Mouse (Mus musculus) neural tube, embryonic 13.5 days (tissue): ENCODE results near the gene Mrpl14. TPM values are rescaled to one million over a fixed set of nuclear protein-coding genes. Genes with fewer than 3 reads are reported as not detected.

Experiments
- ATAC-seq: fragments of 200-750 bp; cut with Nextera tagmentation; 2 replicates; pipeline ENCODE4 v1.8.0; 2017; ENCODE audit warnings: low read depth, mild to moderate bottlenecking, moderate TSS enrichment, moderate library complexity
- H3K27ac ChIP-seq: fragments of 300-500 bp; sonication (generic); replicated peaks from 2 replicates; pipeline ENCODE4 v1.5.1; 2015; ENCODE audit warnings: moderate library complexity, mild to moderate bottlenecking, inconsistent platforms
- H3K27me3 ChIP-seq: fragments of 300-500 bp; sonication (generic); 2 replicates; pipeline ENCODE4 v1.6.1; 2015; ENCODE audit warnings: mild to moderate bottlenecking, inconsistent platforms
- H3K36me3 ChIP-seq: fragments of 300-500 bp; sonication (generic); 2 replicates; pipeline ENCODE4 v1.6.1; 2015; ENCODE audit warnings: mild to moderate bottlenecking, inconsistent platforms
- H3K4me1 ChIP-seq: fragments of 300-500 bp; sonication (generic); replicated peaks from 2 replicates; pipeline ENCODE4 v1.6.1; 2015; ENCODE audit warnings: inconsistent platforms
- H3K4me2 ChIP-seq: fragments of 300-500 bp; sonication (generic); 2 replicates; pipeline ENCODE4 v1.6.1; 2015; ENCODE audit warnings: inconsistent platforms, mild to moderate bottlenecking, moderate library complexity
- H3K4me3 ChIP-seq: fragments of 300-500 bp; sonication (generic); 2 replicates; pipeline ENCODE4 v1.5.1; 2015; ENCODE audit warnings: mild to moderate bottlenecking, inconsistent platforms
- H3K9ac ChIP-seq: fragments of 300-500 bp; sonication (generic); 2 replicates; pipeline ENCODE4 v1.6.1; 2015; ENCODE audit warnings: moderate library complexity, mild to moderate bottlenecking, inconsistent platforms
- H3K9me3 ChIP-seq: fragments of 300-500 bp; sonication (generic); 2 replicates; pipeline ENCODE4 v1.6.1; 2016; ENCODE audit warnings: inconsistent platforms
- WGBS: fragments of 180-500 bp; shearing (Covaris S2); methylation state at CpG from one replicate; pipeline ENCODE4 v1.1.7; 2015; 5-methylcytosine and 5-hydroxymethylcytosine counted together
- polyA plus RNA-seq: library from polyadenylated mRNA; unstranded; fragments of >200 nt; fragmentation: Nextera tagmentation; extraction: Ambion mirVana; gene quantifications from 2 replicates; pipeline ENCODE4 v1.2.1, GENCODE M21; 2015

Gene Mrpl14
- polyA plus RNA-seq, 1 experiment from 2014 or later: 124 TPM

DNA sequence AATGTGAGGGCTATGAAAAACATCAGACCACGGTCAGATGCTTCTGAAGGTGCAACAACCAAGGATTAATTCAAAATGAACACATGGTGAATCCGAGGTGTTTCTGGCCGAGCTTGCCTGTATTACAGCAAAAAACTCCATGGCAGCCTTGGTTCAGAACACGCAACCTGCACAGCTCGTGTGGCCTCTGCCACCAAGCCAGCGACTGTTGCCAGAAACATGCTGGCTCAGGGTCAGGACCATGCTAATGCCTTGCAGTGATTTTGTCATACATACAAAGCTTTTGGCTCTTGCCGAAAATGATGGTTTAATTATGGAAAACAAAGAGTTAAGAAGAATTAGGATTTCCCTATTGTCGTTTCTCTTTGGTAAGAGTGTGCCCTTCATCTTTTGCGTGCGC is 18.1 kb upstream of the Mrpl14 start:
- no peak overlapping the region for H3K9ac ChIP-seq
- no peak overlapping the region for H3K4me2 ChIP-seq
- no peaks in the 10 kb centered on the region for H3K9me3 ChIP-seq
- WGBS: 93% methylated on average over 10 of the region's 10 CpGs
- peaks cover 97% of the 10 kb centered on the region for H3K36me3 ChIP-seq
- H3K4me1 ChIP-seq: peaks cover 4% of the 10 kb centered on the region
- H3K27me3 ChIP-seq: no peaks in the 10 kb centered on the region
- ATAC-seq: no peak
- H3K4me3 ChIP-seq: no peak overlapping the region
- H3K27ac ChIP-seq: no peak overlapping the region

DNA sequence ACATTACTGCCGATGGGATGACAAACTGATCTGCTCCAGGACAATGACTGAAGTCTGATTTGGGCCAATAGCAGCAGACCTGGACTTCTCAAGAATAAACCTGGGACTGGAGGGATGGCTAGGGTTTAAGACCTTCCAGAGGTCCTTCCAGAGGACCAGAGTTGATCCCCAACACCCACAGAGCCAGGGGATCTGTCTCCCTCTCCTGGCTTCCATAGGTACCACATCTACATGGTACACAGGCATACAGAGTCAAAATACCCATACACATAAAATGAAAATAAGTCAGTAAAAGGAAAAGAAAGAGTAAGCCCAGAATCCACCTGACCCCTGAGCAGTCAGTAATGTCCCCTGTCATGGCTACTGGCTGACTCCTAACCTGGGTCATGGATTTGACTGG is 14.3 kb upstream of the Mrpl14 start:
- 88% methylated on average over 1 of the region's 1 CpGs for WGBS
- Histone ChIP-seq H3K4me1 (no peaks in the 10 kb centered on the region), H3K4me2 (no peak overlapping the region), H3K4me3 (no peak overlapping the region), H3K27ac (no peak overlapping the region), H3K27me3 (no peaks in the 10 kb centered on the region), H3K36me3 (peaks cover 94% of the 10 kb centered on the region), H3K9ac (no peak overlapping the region), H3K9me3 (no peaks in the 10 kb centered on the region)
- no peak for ATAC-seq

DNA sequence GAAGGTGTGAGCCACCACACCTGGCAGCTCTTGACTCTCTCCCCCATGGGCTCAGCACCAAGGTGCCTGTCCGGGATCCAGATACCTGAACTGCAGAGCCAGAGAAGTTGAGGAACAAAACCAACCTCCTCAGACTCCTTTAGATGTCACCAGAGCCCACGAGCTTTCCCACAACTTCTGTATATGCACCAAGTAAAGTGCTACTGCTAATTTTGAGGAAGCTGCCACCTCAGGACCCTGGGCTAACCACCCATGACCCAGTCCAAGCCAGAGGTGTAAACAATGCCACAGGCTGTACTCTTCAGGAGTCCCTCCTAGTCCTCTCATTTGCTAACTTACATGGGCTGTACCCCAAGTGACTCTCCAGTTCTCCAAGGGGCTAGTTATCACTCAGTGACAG is 13.5 kb upstream of the Mrpl14 start:
- Histone ChIP-seq H3K27me3 (no peaks in the 10 kb centered on the region), H3K9ac (no peak overlapping the region), H3K4me2 (no peak overlapping the region), H3K4me1 (no peaks in the 10 kb centered on the region), H3K9me3 (no peaks in the 10 kb centered on the region), H3K36me3 (peaks cover 92% of the 10 kb centered on the region), H3K4me3 (no peak overlapping the region), H3K27ac (no peak overlapping the region)
- no peak for ATAC-seq
- WGBS: 88% methylated on average over 2 of the region's 2 CpGs

DNA sequence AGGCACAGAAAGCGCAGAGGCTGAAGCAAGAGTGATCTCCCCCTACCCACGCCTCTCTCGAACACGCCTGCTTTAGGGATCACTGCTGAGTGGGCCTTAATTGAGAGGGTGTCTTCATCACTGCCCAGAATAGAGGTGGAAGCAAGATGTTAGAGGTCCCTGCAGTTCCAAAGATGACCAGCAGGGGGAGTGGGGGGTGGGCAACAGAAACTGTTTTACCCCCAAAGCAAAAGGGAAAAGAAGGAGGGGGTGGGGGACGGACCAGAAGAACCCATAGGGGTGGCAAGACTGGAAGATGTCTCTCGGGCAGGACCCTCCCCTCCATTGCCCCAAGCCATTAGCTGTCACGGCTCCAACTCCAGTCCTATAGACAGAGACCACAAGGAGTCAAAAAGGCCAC is 8.0 kb upstream of the Mrpl14 start:
- H3K9me3 ChIP-seq: no peaks in the 10 kb centered on the region
- H3K27me3 ChIP-seq: no peaks in the 10 kb centered on the region
- H3K27ac ChIP-seq: no peak overlapping the region
- H3K36me3 ChIP-seq: peaks cover 55% of the 10 kb centered on the region
- no peak for ATAC-seq
- no peak overlapping the region for H3K9ac ChIP-seq
- H3K4me1 ChIP-seq: peaks cover 10% of the 10 kb centered on the region
- no peak overlapping the region for H3K4me3 ChIP-seq
- H3K4me2 ChIP-seq: no peak overlapping the region
- 31% methylated on average over 7 of the region's 7 CpGs for WGBS

DNA sequence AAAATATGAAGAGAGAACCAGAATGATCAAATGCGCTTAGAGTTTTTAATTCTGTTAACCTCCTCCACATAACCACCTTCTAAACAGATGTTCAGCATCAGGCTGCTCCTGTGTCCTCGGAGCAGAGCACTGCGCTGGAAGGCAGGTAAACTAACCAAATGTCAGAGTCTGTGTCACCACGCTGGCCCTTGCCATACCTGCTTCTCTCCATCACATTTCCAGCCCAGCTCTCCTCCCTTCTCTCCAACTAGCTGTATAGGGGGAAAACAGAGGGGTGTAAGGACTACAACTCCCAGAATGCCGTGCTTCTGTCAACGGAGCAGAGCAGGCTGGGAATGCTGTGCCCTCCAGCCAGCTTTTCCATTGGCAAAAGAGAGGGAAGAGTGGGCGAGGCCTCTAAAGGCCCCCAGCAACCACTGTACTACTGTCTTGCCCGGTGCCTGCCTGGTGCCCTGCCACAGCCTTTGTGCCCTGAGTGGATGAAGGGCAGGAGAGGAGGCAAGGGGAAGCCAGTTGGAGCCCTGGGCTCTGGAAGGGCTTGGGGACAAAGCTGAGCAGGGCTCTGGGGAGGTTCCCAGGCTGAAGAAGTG is 5.6 kb upstream of the Mrpl14 start:
- Histone ChIP-seq H3K4me3 (peak overlapping the region; percentile 26), H3K27ac (peak overlapping the region; percentile 88), H3K9me3 (no peaks in the 10 kb centered on the region), H3K27me3 (no peaks in the 10 kb centered on the region), H3K4me2 (peak overlapping the region; percentile 51), H3K9ac (peak overlapping the region; percentile 68), H3K36me3 (peaks cover 35% of the 10 kb centered on the region), H3K4me1 (peaks cover 27% of the 10 kb centered on the region)
- ATAC-seq: peak; percentile 66
- 53% methylated on average over 8 of the region's 8 CpGs for WGBS

DNA sequence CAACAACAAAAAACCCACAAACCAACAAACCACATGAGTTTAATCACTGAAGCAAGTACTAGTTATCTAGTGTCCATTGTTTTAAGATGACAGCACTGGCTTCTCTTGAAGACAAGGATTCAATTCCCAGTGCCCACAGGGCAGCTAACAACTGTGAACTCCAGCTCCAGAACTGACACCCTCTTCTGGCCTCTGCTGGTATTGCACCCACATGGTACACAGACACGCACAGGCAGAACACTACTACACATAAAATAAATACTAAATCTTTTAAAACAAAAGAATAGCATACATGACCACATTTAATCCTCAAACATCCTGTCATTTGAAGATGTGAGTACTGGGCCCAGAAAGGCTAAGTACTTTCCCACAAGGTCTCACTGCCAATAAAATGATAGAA is 4.5 kb upstream of the Mrpl14 start:
- no peak for ATAC-seq
- H3K9me3 ChIP-seq: no peaks in the 10 kb centered on the region
- no peak overlapping the region for H3K9ac ChIP-seq
- peaks cover 28% of the 10 kb centered on the region for H3K4me1 ChIP-seq
- H3K27ac ChIP-seq: no peak overlapping the region
- no peaks in the 10 kb centered on the region for H3K27me3 ChIP-seq
- 97% methylated on average over 1 of the region's 1 CpGs for WGBS
- H3K4me3 ChIP-seq: no peak overlapping the region
- H3K36me3 ChIP-seq: peaks cover 24% of the 10 kb centered on the region
- H3K4me2 ChIP-seq: no peak overlapping the region

DNA sequence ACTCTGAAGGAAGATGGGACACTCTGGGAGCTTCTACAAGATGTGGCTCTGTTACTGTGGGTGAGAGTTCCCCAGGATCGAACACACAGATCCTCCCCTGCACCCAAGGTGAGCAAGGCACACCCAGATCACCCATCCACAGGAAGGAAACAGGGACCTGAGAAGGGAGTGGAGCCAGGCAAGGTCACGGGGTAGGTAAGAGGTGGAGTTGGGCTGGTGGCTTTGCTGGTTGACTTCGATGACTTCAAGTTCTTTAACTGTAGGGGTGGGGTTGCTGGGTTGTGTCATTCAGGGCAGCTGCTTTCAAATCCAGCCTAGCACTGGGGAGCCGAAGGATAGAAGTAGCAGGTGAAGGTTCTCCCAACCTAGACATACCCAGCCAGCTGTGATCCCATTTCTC is 3.3 kb upstream of the Mrpl14 start:
- Histone ChIP-seq H3K36me3 (peaks cover 13% of the 10 kb centered on the region), H3K9ac (no peak overlapping the region), H3K4me1 (peaks cover 40% of the 10 kb centered on the region), H3K4me2 (no peak overlapping the region), H3K9me3 (no peaks in the 10 kb centered on the region), H3K4me3 (no peak overlapping the region), H3K27me3 (no peaks in the 10 kb centered on the region), H3K27ac (no peak overlapping the region)
- ATAC-seq: no peak
- WGBS: 95% methylated on average over 4 of the region's 4 CpGs

DNA sequence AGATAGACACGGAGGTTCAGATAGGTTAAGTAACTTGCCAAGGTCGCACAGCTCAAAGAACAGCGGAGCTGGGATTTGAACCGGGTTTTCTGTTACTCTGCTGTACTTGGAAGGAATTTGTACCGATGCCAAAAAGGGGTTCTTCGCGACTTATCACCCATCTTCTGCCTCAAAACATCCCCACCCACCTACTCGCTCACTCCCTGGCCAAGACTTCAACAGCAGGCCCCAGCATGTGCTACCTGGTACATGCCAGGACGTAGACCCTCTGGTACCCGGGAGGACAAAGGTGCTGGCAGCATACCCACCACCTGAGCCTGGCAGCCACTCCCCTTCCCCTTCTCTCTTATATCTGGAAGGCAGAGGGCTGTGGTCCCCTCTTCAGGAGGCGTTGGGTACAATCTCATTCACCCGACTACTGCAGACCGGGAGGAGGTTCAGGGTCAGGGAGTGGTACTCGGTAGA is 1.4 kb upstream of the Mrpl14 start:
- Histone ChIP-seq H3K4me3 (peak overlapping the region; percentile 94), H3K4me1 (peaks cover 42% of the 10 kb centered on the region), H3K36me3 (no peaks in the 10 kb centered on the region), H3K9me3 (no peaks in the 10 kb centered on the region), H3K4me2 (peak overlapping the region; percentile 82), H3K9ac (peak overlapping the region; percentile 97), H3K27ac (peak overlapping the region; percentile 96), H3K27me3 (no peaks in the 10 kb centered on the region)
- 32% methylated on average over 14 of the region's 14 CpGs for WGBS
- peak; percentile 17 for ATAC-seq

DNA sequence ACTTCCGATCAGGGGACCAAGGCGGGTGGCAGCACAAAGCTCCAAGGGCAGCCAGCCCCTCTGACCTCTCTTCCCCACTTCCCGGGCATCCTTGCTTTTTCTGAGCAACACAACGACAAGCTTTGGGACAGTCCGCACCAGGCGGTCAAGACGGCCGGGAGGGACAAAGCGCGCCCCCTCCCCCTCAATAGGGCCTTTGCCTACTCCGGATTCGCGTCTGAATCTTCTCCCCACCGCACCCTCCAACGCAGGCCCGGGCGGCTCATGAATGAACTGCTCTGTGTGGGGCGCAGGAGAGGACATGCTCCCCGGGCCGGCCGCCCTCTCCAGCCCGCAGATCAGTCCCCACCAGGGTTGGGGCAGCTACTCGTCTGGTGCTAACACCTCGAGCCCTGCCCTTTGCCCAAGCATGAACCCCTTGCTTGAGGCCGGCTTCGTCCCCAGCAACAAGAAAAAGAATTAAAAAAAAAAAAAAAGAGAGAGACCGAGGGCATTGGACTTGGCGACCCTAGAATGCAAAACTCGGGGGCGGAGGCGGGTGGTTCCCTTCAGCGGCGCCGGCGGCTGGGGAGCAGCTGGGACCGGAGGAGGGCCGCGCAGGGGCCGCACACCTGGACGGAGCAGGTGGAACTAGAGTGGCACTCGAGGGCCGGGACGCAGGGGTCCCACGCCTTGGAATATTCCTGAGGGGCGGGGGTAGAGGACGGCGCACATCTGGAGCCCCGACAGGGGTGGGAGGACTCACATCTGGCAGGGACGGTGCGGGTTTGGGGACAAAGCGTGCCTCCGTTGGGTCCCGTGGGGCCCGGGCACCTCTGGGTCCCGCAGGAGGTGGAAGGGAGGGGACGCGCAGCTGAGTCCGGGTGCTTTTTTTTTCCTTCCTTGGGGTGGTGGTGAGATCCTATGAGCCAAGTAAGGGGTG is 690 bp upstream of the Mrpl14 start:
- Histone ChIP-seq H3K4me2 (peak overlapping the region; percentile 82), H3K36me3 (no peaks in the 10 kb centered on the region), H3K9me3 (no peaks in the 10 kb centered on the region), H3K9ac (peak overlapping the region; percentile 97), H3K4me1 (peaks cover 40% of the 10 kb centered on the region), H3K27me3 (no peaks in the 10 kb centered on the region), H3K27ac (peak overlapping the region; percentile 96), H3K4me3 (peak overlapping the region; percentile 94)
- WGBS: under 1% methylated on average over 58 of the region's 58 CpGs
- peak; percentile 63 for ATAC-seq

DNA sequence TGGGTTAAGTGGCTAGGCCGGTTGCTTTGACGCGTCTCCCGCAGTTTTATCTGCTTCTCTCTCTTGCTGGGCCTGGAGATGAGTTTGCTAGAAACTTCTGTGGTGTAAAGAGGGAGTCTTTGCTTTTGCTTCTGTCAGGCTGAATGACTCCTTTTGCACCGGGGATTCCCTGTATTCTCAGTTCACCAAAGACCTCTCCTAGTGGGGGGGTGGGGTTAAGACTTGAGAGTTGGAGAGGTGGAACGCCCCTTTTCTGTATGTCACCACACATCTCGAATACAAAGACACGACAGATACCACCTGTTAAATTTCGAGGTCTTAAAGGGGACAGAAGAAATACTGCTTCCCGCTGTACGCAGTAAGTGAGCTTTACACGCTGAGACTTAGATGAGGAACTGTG is 594 bp downstream of the Mrpl14 start, which contains the start of gene Tmem63b:
TSS of gene Tmem63b (minus strand) at position 190 of the 400 bp plus-strand sequence.
- H3K4me3 ChIP-seq: peak within 1 kb of the TSS; percentile 94
- peak within 1 kb of the TSS; percentile 82 for H3K4me2 ChIP-seq
- H3K9ac ChIP-seq: peak within 1 kb of the TSS; percentile 97
- no peaks in the 10 kb centered on the region for H3K36me3 ChIP-seq
- no peaks in the 10 kb centered on the region for H3K9me3 ChIP-seq
- H3K27ac ChIP-seq: peak within 1 kb of the TSS; percentile 96
- 10% methylated on average over 12 of the region's 12 CpGs for WGBS
- peaks cover 31% of the 10 kb centered on the region for H3K4me1 ChIP-seq
- ATAC-seq: 0 out of 2 replicates have a peak, but pooled peaks have one; percentile 3
- H3K27me3 ChIP-seq: no peaks in the 10 kb centered on the region

DNA sequence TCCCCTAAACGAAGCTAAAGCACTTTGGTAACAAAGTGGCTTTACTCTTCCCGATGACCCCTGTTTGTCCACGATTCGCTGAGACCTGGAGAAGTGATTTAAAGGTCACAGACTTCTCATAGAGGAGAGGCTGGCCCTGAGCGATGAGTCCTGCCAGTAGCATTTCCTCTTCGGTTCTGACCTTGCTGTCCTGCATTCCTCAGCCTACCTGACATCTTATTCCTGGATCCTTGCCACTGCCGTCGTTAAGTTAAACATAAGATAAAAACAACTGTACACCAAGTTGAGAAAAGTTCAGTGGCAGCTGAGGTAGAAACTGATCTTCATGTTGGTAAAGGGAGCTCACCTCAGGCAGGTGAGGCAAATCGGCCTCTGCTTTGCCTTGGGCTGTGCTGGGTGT is 3.0 kb downstream of the Mrpl14 start:
- Histone ChIP-seq H3K4me1 (peaks cover 23% of the 10 kb centered on the region), H3K27ac (no peak overlapping the region), H3K27me3 (no peaks in the 10 kb centered on the region), H3K9ac (no peak overlapping the region), H3K9me3 (no peaks in the 10 kb centered on the region), H3K4me3 (no peak overlapping the region), H3K36me3 (no peaks in the 10 kb centered on the region), H3K4me2 (no peak overlapping the region)
- no peak for ATAC-seq
- WGBS: 89% methylated on average over 9 of the region's 9 CpGs

DNA sequence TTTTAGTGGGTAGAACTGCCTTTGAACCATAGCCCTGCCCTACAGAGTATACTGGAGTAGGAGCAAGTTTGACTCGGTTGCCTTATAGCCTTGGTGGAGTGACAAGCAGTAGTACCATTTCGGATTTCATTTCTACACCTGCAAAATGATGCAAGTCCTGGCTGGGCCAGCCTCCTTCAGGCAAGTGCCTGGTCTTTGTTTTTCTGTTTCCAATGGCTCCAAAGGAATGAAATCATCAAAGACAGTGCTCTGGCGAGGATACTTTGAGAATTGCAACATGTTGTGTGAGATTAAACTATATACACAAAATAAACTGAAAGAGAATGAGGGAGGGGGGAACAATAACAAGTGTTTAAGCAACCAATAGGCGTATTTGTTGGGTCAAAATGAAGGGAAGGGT is 3.9 kb downstream of the Mrpl14 start:
- WGBS: 88% methylated on average over 4 of the region's 4 CpGs
- no peak for ATAC-seq
- no peak overlapping the region for H3K4me2 ChIP-seq
- no peaks in the 10 kb centered on the region for H3K27me3 ChIP-seq
- H3K4me1 ChIP-seq: peaks cover 15% of the 10 kb centered on the region
- H3K4me3 ChIP-seq: no peak overlapping the region
- no peaks in the 10 kb centered on the region for H3K36me3 ChIP-seq
- H3K27ac ChIP-seq: no peak overlapping the region
- H3K9me3 ChIP-seq: no peaks in the 10 kb centered on the region
- H3K9ac ChIP-seq: no peak overlapping the region
